Mouse (Mus musculus): ENCODE results near the gene Tph2. TPM values are rescaled to one million over a fixed set of nuclear protein-coding genes. Genes with fewer than 3 reads are reported as not detected.

The Tph2 gene
- polyA plus RNA-seq, 1 experiment: not detected

DNA sequence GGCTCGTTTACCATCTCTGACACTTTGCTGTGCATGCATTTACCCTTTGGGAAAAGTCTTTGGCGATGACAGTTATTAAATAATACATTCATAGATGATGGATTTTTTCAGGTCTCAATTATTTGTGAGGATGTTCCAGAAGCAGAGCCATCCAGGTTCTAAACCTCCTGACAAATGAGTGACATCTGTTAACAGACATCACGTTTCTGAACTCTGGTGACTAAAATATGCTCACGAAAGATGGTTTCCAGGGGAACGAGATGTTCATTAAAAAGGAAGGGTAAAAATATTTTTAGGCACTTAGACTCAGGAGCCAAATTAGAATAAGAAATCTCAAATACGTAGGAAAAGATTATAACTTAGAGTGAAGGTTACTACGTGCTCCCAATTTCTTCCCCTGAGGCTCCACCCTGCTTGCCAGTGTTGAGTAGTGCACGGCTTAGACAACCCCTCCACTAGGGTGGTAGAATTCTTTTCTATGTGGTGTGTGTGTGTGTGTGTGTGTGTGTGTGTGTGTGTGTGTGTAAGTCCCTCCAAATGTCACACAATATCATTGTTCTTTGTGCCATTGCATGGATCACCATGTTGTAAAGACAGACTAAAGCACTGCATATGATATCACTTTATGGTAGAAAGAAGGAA lies 38.4 kb downstream of the Tph2 start:
- Histone ChIP-seq H3K4me3 (replicated peaks) (no peak overlapping the region), H3K9me3 (peaks cover 17% of the 10 kb centered on the region), H3K27me3 (replicated peaks) (no peaks in the 10 kb centered on the region), H3K36me3 (replicated peaks; ENCODE audit: low read length) (no peaks in the 10 kb centered on the region), H3K4me1 (no peaks in the 10 kb centered on the region)
- TF ChIP-seq GATA1 (IDR thresholded peaks at IDR 0.05; ENCODE audit: borderline replicate concordance, low read length): no peak
- TF ChIP-seq FLI1 (IDR thresholded peaks at IDR 0.05; ENCODE audit: low read length): no peak

GRCm38 (mm10) chr10:115144542-115144941 lies 40.3 kb downstream of the Tph2 start:
- no peaks in the 10 kb centered on the region for H3K27me3 ChIP-seq (replicated peaks)
- no peak overlapping the region for H3K4me3 ChIP-seq (replicated peaks)
- H3K4me1 ChIP-seq: no peaks in the 10 kb centered on the region
- TF ChIP-seq FLI1 (IDR thresholded peaks at IDR 0.05; ENCODE audit: low read length): no peak
- TF ChIP-seq GATA1 (IDR thresholded peaks at IDR 0.05; ENCODE audit: borderline replicate concordance, low read length): no peak
- peaks cover 11% of the 10 kb centered on the region for H3K9me3 ChIP-seq
- no peaks in the 10 kb centered on the region for H3K36me3 ChIP-seq (replicated peaks; ENCODE audit: low read length)

DNA sequence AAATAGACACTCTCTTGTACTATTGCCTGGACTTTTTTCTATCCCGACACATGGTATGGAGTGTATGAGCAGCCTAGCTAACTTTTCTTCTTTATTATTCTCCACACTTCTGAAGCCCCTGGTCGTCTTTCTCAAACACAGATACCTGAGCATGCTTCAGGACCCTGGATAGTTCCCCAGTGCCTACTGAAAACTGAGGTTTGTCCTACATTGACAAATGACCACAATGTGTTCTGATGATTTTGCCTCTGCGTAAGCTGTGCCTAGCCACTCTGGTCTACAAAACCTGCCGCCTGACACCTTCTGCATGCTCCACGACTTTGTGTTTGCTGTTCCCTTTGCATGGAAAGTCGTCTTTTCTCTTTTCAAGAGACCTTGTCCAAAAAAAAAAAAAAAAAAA lies 41.2 kb downstream of the Tph2 start:
- Histone ChIP-seq H3K27me3 (replicated peaks) (no peaks in the 10 kb centered on the region), H3K4me3 (replicated peaks) (no peak overlapping the region), H3K4me1 (no peaks in the 10 kb centered on the region), H3K9me3 (peaks cover 11% of the 10 kb centered on the region), H3K36me3 (replicated peaks; ENCODE audit: low read length) (no peaks in the 10 kb centered on the region)
- TF ChIP-seq GATA1 (IDR thresholded peaks at IDR 0.05; ENCODE audit: borderline replicate concordance, low read length) (no peak), FLI1 (IDR thresholded peaks at IDR 0.05; ENCODE audit: low read length) (no peak)

GRCm38 (mm10) chr10:115137016-115137415 lies 47.8 kb downstream of the Tph2 start:
- H3K36me3 ChIP-seq (replicated peaks; ENCODE audit: low read length): no peaks in the 10 kb centered on the region
- peaks cover 39% of the 10 kb centered on the region for H3K9me3 ChIP-seq
- H3K4me1 ChIP-seq: no peaks in the 10 kb centered on the region
- TF ChIP-seq FLI1 (IDR thresholded peaks at IDR 0.05; ENCODE audit: low read length): no peak
- no peak for TF ChIP-seq GATA1 (IDR thresholded peaks at IDR 0.05; ENCODE audit: borderline replicate concordance, low read length)
- no peak overlapping the region for H3K4me3 ChIP-seq (replicated peaks)
- no peaks in the 10 kb centered on the region for H3K27me3 ChIP-seq (replicated peaks)

DNA sequence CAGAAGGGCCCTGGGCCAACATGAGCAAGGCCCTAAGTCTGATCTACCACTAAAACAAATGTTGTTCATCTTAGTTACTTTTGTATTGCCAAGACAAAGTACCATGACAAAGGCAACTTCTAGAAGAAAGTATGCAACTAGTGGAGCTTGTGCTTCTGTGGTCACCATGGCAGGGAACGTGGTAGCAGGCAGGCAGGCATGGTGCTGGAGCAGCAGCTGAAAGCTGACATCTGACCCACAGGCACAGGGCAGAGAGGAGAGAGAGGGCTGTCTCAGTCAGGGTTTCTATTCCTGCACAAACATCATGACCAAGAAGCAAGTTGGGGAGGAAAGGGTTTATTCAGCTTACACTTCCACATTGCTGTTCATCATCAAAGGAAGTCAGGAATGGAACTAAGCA lies 56.9 kb downstream of the Tph2 start:
- no peaks in the 10 kb centered on the region for H3K4me1 ChIP-seq
- TF ChIP-seq FLI1 (IDR thresholded peaks at IDR 0.05; ENCODE audit: low read length) (no peak), GATA1 (IDR thresholded peaks at IDR 0.05; ENCODE audit: borderline replicate concordance, low read length) (no peak)

DNA sequence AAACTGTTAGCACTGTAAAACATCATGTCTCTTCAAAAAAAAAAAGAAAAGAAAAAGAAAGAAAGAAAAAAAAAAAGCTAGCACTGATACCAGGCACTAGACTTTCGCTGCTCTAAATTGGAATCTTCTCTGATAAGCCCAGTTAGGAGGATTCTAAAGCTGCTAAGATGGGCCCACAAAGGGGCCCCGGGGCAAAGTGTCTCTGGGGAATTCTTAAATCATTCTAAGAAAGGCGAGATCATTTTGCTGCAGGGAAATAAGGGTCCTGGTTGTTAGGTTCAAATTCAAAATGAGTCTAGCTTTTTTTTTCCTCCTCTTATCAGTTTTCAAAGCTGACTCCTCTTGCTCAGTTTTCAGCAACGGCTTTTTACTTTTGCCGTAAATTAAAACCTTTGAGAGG lies 59.3 kb downstream of the Tph2 start:
- no peaks in the 10 kb centered on the region for H3K36me3 ChIP-seq (replicated peaks; ENCODE audit: low read length)
- peaks cover 36% of the 10 kb centered on the region for H3K9me3 ChIP-seq
- TF ChIP-seq GATA1 (IDR thresholded peaks at IDR 0.05; ENCODE audit: borderline replicate concordance, low read length) (no peak), FLI1 (IDR thresholded peaks at IDR 0.05; ENCODE audit: low read length) (no peak)
- H3K4me1 ChIP-seq: no peaks in the 10 kb centered on the region
- no peak overlapping the region for H3K4me3 ChIP-seq (replicated peaks)
- no peaks in the 10 kb centered on the region for H3K27me3 ChIP-seq (replicated peaks)

More for the DNA sequence above, 56.9 kb downstream of the Tph2 start:
- no peak overlapping the region for H3K4me3 ChIP-seq (replicated peaks)
- H3K27me3 ChIP-seq (replicated peaks): no peaks in the 10 kb centered on the region
- no peaks in the 10 kb centered on the region for H3K36me3 ChIP-seq (replicated peaks; ENCODE audit: low read length)
- peaks cover 31% of the 10 kb centered on the region for H3K9me3 ChIP-seq

- peaks cover 31% of the 10 kb centered on the region for H3K9me3 ChIP-seq
- H3K4me1 ChIP-seq: no peaks in the 10 kb centered on the region
- H3K36me3 ChIP-seq (replicated peaks; ENCODE audit: low read length): no peaks in the 10 kb centered on the region
- no peaks in the 10 kb centered on the region for H3K27me3 ChIP-seq (replicated peaks)
- TF ChIP-seq GATA1 (IDR thresholded peaks at IDR 0.05; ENCODE audit: borderline replicate concordance, low read length): no peak
- H3K4me3 ChIP-seq (replicated peaks): no peak overlapping the region
Measured at GRCm38 (mm10) chr10:115125027-115125426, 59.8 kb downstream of the Tph2 start.

- Histone ChIP-seq H3K36me3 (replicated peaks; ENCODE audit: low read length) (no peaks in the 10 kb centered on the region), H3K9me3 (peaks cover 15% of the 10 kb centered on the region; the same call in 1 of the 2 replicates), H3K4me1 (no peaks in the 10 kb centered on the region), H3K27me3 (replicated peaks) (no peaks in the 10 kb centered on the region), H3K4me3 (replicated peaks) (no peak overlapping the region)
- TF ChIP-seq GATA1 (IDR thresholded peaks at IDR 0.05; ENCODE audit: borderline replicate concordance, low read length): no peak
- no peak for TF ChIP-seq FLI1 (IDR thresholded peaks at IDR 0.05; ENCODE audit: low read length)
Measured at GRCm38 (mm10) chr10:115107666-115108540, 76.9 kb downstream of the Tph2 start.

- TF ChIP-seq FLI1 (IDR thresholded peaks at IDR 0.05; ENCODE audit: low read length) (no peak), GATA1 (IDR thresholded peaks at IDR 0.05; ENCODE audit: borderline replicate concordance, low read length) (no peak)
- Histone ChIP-seq H3K36me3 (replicated peaks; ENCODE audit: low read length) (no peaks in the 10 kb centered on the region), H3K9me3 (peaks cover 18% of the 10 kb centered on the region; the same call in 1 of the 2 replicates), H3K4me1 (no peaks in the 10 kb centered on the region), H3K27me3 (replicated peaks) (no peaks in the 10 kb centered on the region), H3K4me3 (replicated peaks) (no peak overlapping the region)
Measured at GRCm38 (mm10) chr10:115104175-115104574, 80.6 kb downstream of the Tph2 start.
